Mouse (Mus musculus): ENCODE data around the gene Lhfp.

DNA sequence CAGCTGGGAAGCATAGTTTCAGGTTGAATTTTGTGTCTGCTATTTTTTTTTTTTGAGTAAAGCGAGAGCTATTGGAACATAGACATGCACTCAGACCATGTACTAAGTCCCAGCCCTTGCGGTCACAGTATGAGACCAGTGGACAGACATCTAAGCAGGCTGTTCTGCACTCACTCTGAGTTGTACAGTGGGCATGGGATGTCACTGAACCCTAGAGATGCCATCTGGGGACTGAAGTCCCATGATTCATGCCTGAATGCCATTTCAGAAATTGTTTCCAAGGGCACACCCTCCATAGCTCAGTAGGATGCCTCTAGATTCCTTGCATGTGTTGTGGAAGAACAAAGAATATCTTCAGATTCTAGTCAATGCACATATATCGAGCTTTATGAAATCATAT, 164.4 kb downstream of the Lhfp start:
- TF ChIP-seq POLR2A (IDR thresholded peaks at IDR 0.05; ENCODE audit: low read depth, low read length) (no peak), CTCF (IDR thresholded peaks at IDR 0.05; ENCODE audit: borderline replicate concordance, insufficient read depth, low read length) (no peak)
